Mouse (Mus musculus) neural tube, embryonic 11.5 days (tissue): ENCODE measurements around the gene Immt. TPM values are rescaled to one million over a fixed set of nuclear protein-coding genes. Genes with fewer than 3 reads are reported as not detected.
"Not testable (repeated sequence)": the region's sequence is repeated elsewhere in the genome, so short reads cannot be mapped to it uniquely, and the experiment has no call there.

Source experiments
- ATAC-seq: fragments of 200-750 bp; cut with Nextera tagmentation; 2 replicates; pipeline ENCODE4 v1.8.0; 2017; ENCODE audit warnings: moderate number of reproducible peaks, mild to moderate bottlenecking, moderate TSS enrichment, moderate library complexity; ENCODE audit not compliant: insufficient read depth, low FRiP score, low TSS enrichment
- DNase-seq: peaks from one replicate; pipeline ENCODE4 v3.0.0-alpha.2; 2015; ENCODE audit warnings: low spot score
- H3K27ac ChIP-seq: fragments of 300-500 bp; sonication (generic); 2 replicates; pipeline ENCODE4 v1.5.1; 2014; ENCODE audit warnings: low read depth, mild to moderate bottlenecking, low read length
- H3K27me3 ChIP-seq: fragments of 300-500 bp; sonication (generic); 2 replicates; pipeline ENCODE4 v1.6.1; 2014; ENCODE audit warnings: mild to moderate bottlenecking, low read length, mixed read lengths; ENCODE audit not compliant: control insufficient read depth, insufficient read depth
- H3K36me3 ChIP-seq: fragments of 300-500 bp; sonication (generic); 2 replicates; pipeline ENCODE4 v1.6.1; 2014; ENCODE audit warnings: mild to moderate bottlenecking, low read length, moderate library complexity, mixed read lengths; ENCODE audit not compliant: control insufficient read depth, insufficient read depth
- H3K4me1 ChIP-seq: fragments of 300-500 bp; sonication (generic); 2 replicates; pipeline ENCODE4 v1.6.1; 2014; ENCODE audit warnings: low read length, mixed read lengths; ENCODE audit not compliant: control insufficient read depth, insufficient read depth
- H3K4me2 ChIP-seq: fragments of 300-500 bp; sonication (generic); 2 replicates; pipeline ENCODE4 v1.6.1; 2014; ENCODE audit warnings: low read depth, mild to moderate bottlenecking, moderate library complexity
- H3K4me3 ChIP-seq: fragments of 300-500 bp; sonication (generic); 2 replicates; pipeline ENCODE4 v1.5.1; 2014; ENCODE audit warnings: low read depth, low read length
- H3K9ac ChIP-seq: fragments of 300-500 bp; sonication (generic); 2 replicates; pipeline ENCODE4 v1.6.1; 2014; ENCODE audit warnings: mild to moderate bottlenecking, low read length
- H3K9me3 ChIP-seq: fragments of 300-500 bp; sonication (generic); 2 replicates; pipeline ENCODE4 v1.6.1; 2016; ENCODE audit warnings: low read length; ENCODE audit not compliant: control insufficient read depth
- WGBS: fragments of 180-500 bp; shearing (Covaris S2); extraction: QIAGEN DNeasy Blood & Tissue Kit; methylation state at CpG from one replicate; pipeline ENCODE4 v1.1.7; 2014; 5-methylcytosine and 5-hydroxymethylcytosine counted together
- polyA plus RNA-seq: library from polyadenylated mRNA; unstranded; fragments of >200 nt; fragmentation: Nextera tagmentation; extraction: Ambion mirVana; gene quantifications from 2 replicates; pipeline ENCODE4 v1.2.1, GENCODE M21; 2014

Immt gene
- polyA plus RNA-seq, 1 experiment from 2014 or later, result 220 TPM

GRCm38 (mm10) chr6:71829768-71830167 is 1.4 kb upstream of the Immt start:
- H3K4me3 ChIP-seq, result no peak overlapping the region
- H3K36me3 ChIP-seq, result peaks cover 2% of the 10 kb centered on the region; the same call in 1 of the 2 replicates
- ATAC-seq (no peak), DNase-seq (no peak)
- no peak overlapping the region for H3K9ac ChIP-seq
- H3K9me3 ChIP-seq, result no peaks in the 10 kb centered on the region
- H3K27ac ChIP-seq, result no peak overlapping the region
- H3K27me3 ChIP-seq, result no peaks in the 10 kb centered on the region
- H3K4me1 ChIP-seq, result peaks cover 5% of the 10 kb centered on the region; the same call in 1 of the 2 replicates
- H3K4me2 ChIP-seq, result no peak overlapping the region
- WGBS, result 89% methylated on average over 9 of the region's 9 CpGs

GRCm38 (mm10) chr6:71831581-71831960 is 440 bp downstream of the Immt start:
- WGBS, result under 1% methylated on average over 21 of the region's 21 CpGs
- H3K4me1 ChIP-seq, result peaks cover 5% of the 10 kb centered on the region; the same call in 1 of the 2 replicates
- H3K27ac ChIP-seq, result peak overlapping the region; percentile 76
- H3K9ac ChIP-seq, result peak overlapping the region; percentile 87
- peak overlapping the region; percentile 96 for H3K4me3 ChIP-seq
- peaks cover 2% of the 10 kb centered on the region; the same call in 1 of the 2 replicates for H3K36me3 ChIP-seq
- no peaks in the 10 kb centered on the region for H3K9me3 ChIP-seq
- DNase-seq (peak; percentile 95), ATAC-seq (peak; percentile 100)
- peak overlapping the region; percentile 69 for H3K4me2 ChIP-seq
- no peaks in the 10 kb centered on the region for H3K27me3 ChIP-seq

GRCm38 (mm10) chr6:71836811-71837210 is 5.7 kb downstream of the Immt start:
- ATAC-seq (no peak), DNase-seq (no peak)
- H3K4me3 ChIP-seq, result no peak overlapping the region
- peaks cover 2% of the 10 kb centered on the region; the same call in 1 of the 2 replicates for H3K36me3 ChIP-seq
- peaks cover 5% of the 10 kb centered on the region; the same call in 1 of the 2 replicates for H3K4me1 ChIP-seq
- H3K9me3 ChIP-seq, result no peaks in the 10 kb centered on the region
- WGBS, result 86% methylated on average over 2 of the region's 2 CpGs
- no peak overlapping the region for H3K4me2 ChIP-seq
- H3K27ac ChIP-seq, result no peak overlapping the region
- no peak overlapping the region for H3K9ac ChIP-seq
- H3K27me3 ChIP-seq, result no peaks in the 10 kb centered on the region

GRCm38 (mm10) chr6:71839815-71840214 is 8.7 kb downstream of the Immt start:
- Histone ChIP-seq H3K27ac (no peak overlapping the region), H3K4me1 (no peaks in the 10 kb centered on the region), H3K36me3 (no peaks in the 10 kb centered on the region), H3K4me3 (no peak overlapping the region), H3K9ac (no peak overlapping the region), H3K27me3 (no peaks in the 10 kb centered on the region), H3K4me2 (no peak overlapping the region), H3K9me3 (no peaks in the 10 kb centered on the region)
- DNase-seq (no peak), ATAC-seq (no peak)

GRCm38 (mm10) chr6:71840597-71841290 is 9.6 kb downstream of the Immt start:
- H3K4me3 ChIP-seq, result no peak overlapping the region
- ATAC-seq (no peak), DNase-seq (no peak)
- H3K9ac ChIP-seq, result no peak overlapping the region
- no peak overlapping the region for H3K4me2 ChIP-seq
- H3K27me3 ChIP-seq, result no peaks in the 10 kb centered on the region
- no peaks in the 10 kb centered on the region for H3K36me3 ChIP-seq
- H3K27ac ChIP-seq, result no peak overlapping the region
- H3K9me3 ChIP-seq, result no peaks in the 10 kb centered on the region
- WGBS, result 93% methylated on average over 1 of the region's 1 CpGs
- H3K4me1 ChIP-seq, result no peaks in the 10 kb centered on the region

GRCm38 (mm10) chr6:71846906-71847305 is 15.8 kb downstream of the Immt start:
- not testable (repeated sequence) for H3K27ac ChIP-seq, H3K4me1 ChIP-seq, H3K36me3 ChIP-seq, H3K4me3 ChIP-seq, H3K9me3 ChIP-seq, H3K4me2 ChIP-seq, H3K9ac ChIP-seq, H3K27me3 ChIP-seq, ATAC-seq, DNase-seq
- WGBS, result 93% methylated on average over 6 of the region's 6 CpGs

- no peaks in the 10 kb centered on the region for H3K4me1 ChIP-seq
- H3K9me3 ChIP-seq, result no peaks in the 10 kb centered on the region; the same call in 1 of the 2 replicates
- WGBS, result 94% methylated on average over 2 of the region's 2 CpGs
- no peak for DNase-seq
- H3K4me3 ChIP-seq, result no peak overlapping the region
- H3K27me3 ChIP-seq, result no peaks in the 10 kb centered on the region
- H3K27ac ChIP-seq, result no peak overlapping the region
- no peak overlapping the region for H3K4me2 ChIP-seq
- ATAC-seq, result no peak
- peaks cover 22% of the 10 kb centered on the region for H3K36me3 ChIP-seq
- H3K9ac ChIP-seq, result no peak overlapping the region
These were observed 36.6 kb downstream of the Immt start for GRCm38 (mm10) chr6:71867751-71868150.

GRCm38 (mm10) chr6:71868809-71869208 is 37.7 kb downstream of the Immt start:
- H3K27ac ChIP-seq, result no peak overlapping the region
- H3K27me3 ChIP-seq, result no peaks in the 10 kb centered on the region
- H3K4me2 ChIP-seq, result no peak overlapping the region
- H3K4me1 ChIP-seq, result no peaks in the 10 kb centered on the region
- no peak overlapping the region for H3K9ac ChIP-seq
- H3K9me3 ChIP-seq, result no peaks in the 10 kb centered on the region; the same call in 1 of the 2 replicates
- DNase-seq (no peak), ATAC-seq (no peak)
- no peak overlapping the region for H3K4me3 ChIP-seq
- H3K36me3 ChIP-seq, result peaks cover 17% of the 10 kb centered on the region
- WGBS, result 91% methylated on average over 1 of the region's 1 CpGs

GRCm38 (mm10) chr6:71871396-71871795 is 40.3 kb downstream of the Immt start:
- no peak overlapping the region for H3K4me2 ChIP-seq
- 92% methylated on average over 9 of the region's 9 CpGs for WGBS
- H3K4me1 ChIP-seq, result no peaks in the 10 kb centered on the region
- no peak overlapping the region for H3K9ac ChIP-seq
- no peak overlapping the region for H3K27ac ChIP-seq
- no peaks in the 10 kb centered on the region for H3K27me3 ChIP-seq
- DNase-seq, result no peak
- H3K9me3 ChIP-seq, result no peaks in the 10 kb centered on the region
- peaks cover 10% of the 10 kb centered on the region for H3K36me3 ChIP-seq
- no peak overlapping the region for H3K4me3 ChIP-seq
- no peak for ATAC-seq
